Mouse (Mus musculus) lung, postnatal 0 days (tissue): ENCODE results near the gene Stap2. TPM values are rescaled to one million over a fixed set of nuclear protein-coding genes. Genes with fewer than 3 reads are reported as not detected.

Experiments
- ATAC-seq: fragments of 200-750 bp; cut with Nextera tagmentation; 2 replicates; pipeline ENCODE4 v1.8.0; 2017; ENCODE audit warnings: moderate library complexity
- DNase-seq: peaks from one replicate; pipeline ENCODE4 v3.0.0-alpha.2; 2016; ENCODE audit warnings: low spot score
- H3K27ac ChIP-seq: fragments of 300-500 bp; sonication (generic); 2 replicates; pipeline ENCODE4 v1.5.1; 2014; ENCODE audit warnings: antibody characterized with exemption, mild to moderate bottlenecking, low read length, mixed read lengths
- H3K27me3 ChIP-seq: fragments of 300-500 bp; sonication (generic); replicated peaks from 2 replicates; pipeline ENCODE4 v1.6.1; 2014; ENCODE audit warnings: low read length, mixed read lengths; ENCODE audit not compliant: insufficient read depth
- H3K36me3 ChIP-seq: fragments of 300-500 bp; sonication (generic); 2 replicates; pipeline ENCODE4 v1.6.1; 2014; ENCODE audit warnings: low read length, mixed read lengths; ENCODE audit not compliant: insufficient read depth
- H3K4me1 ChIP-seq: fragments of 300-500 bp; sonication (generic); 2 replicates; pipeline ENCODE4 v1.6.1; 2014; ENCODE audit warnings: antibody characterized with exemption, low read depth, low read length, mixed read lengths; ENCODE audit not compliant: insufficient read depth
- H3K4me2 ChIP-seq: fragments of 300-500 bp; sonication (generic); replicated peaks from 2 replicates; pipeline ENCODE4 v1.6.1; 2014; ENCODE audit warnings: low read depth, mild to moderate bottlenecking, low read length, moderate library complexity, mixed read lengths
- H3K4me3 ChIP-seq: fragments of 300-500 bp; sonication (generic); 2 replicates; pipeline ENCODE4 v1.5.1; 2014; ENCODE audit warnings: low read depth, low read length
- H3K9ac ChIP-seq: fragments of 300-500 bp; sonication (generic); replicated peaks from 2 replicates; pipeline ENCODE4 v1.6.1; 2014; ENCODE audit warnings: low read depth, mild to moderate bottlenecking
- H3K9me3 ChIP-seq: fragments of 300-500 bp; sonication (generic); 2 replicates; pipeline ENCODE4 v1.6.1; 2016; ENCODE audit warnings: low read length, mixed read lengths
- CTCF ChIP-seq: IDR thresholded peaks from 2 replicates; pipeline ENCODE4 v1.5.1; 2016; ENCODE audit warnings: antibody characterized with exemption, mild to moderate bottlenecking
- EP300 ChIP-seq: IDR thresholded peaks from 2 replicates; pipeline ENCODE4 v1.6.1; 2016; ENCODE audit warnings: antibody characterized with exemption, mild to moderate bottlenecking, control low read depth
- WGBS: fragments of 180-500 bp; shearing (Covaris S2); extraction: QIAGEN DNeasy Blood & Tissue Kit; methylation state at CpG from one replicate; pipeline ENCODE4 v1.1.7; 2014; 5-methylcytosine and 5-hydroxymethylcytosine counted together
- polyA plus RNA-seq: library from polyadenylated mRNA; unstranded; fragments of >200 nt; fragmentation: Nextera tagmentation; extraction: Ambion mirVana; gene quantifications from 2 replicates; pipeline ENCODE4 v1.2.1, GENCODE M21; 2015

The Stap2 gene
- polyA plus RNA-seq, 1 experiment from 2014 or later, result 49.1 TPM

- DNase-seq (no peak), ATAC-seq (no peak)
- Histone ChIP-seq H3K9me3 (no peaks in the 10 kb centered on the region), H3K4me1 (peaks cover 7% of the 10 kb centered on the region; the same call in 1 of the 2 replicates), H3K27me3 (no peaks in the 10 kb centered on the region), H3K36me3 (0 out of 2 replicates have a peak, but pooled peaks cover 6% of the 10 kb centered on the region), H3K4me3 (no peak overlapping the region), H3K4me2 (no peak overlapping the region), H3K27ac (no peak overlapping the region), H3K9ac (no peak overlapping the region)
- 70% methylated on average over 3 of the region's 3 CpGs for WGBS
- no peak for TF ChIP-seq CTCF
- TF ChIP-seq EP300, result no peak
Observed at GRCm38 (mm10) chr17:56003000-56003399, 2.4 kb downstream of the Stap2 start.

DNA sequence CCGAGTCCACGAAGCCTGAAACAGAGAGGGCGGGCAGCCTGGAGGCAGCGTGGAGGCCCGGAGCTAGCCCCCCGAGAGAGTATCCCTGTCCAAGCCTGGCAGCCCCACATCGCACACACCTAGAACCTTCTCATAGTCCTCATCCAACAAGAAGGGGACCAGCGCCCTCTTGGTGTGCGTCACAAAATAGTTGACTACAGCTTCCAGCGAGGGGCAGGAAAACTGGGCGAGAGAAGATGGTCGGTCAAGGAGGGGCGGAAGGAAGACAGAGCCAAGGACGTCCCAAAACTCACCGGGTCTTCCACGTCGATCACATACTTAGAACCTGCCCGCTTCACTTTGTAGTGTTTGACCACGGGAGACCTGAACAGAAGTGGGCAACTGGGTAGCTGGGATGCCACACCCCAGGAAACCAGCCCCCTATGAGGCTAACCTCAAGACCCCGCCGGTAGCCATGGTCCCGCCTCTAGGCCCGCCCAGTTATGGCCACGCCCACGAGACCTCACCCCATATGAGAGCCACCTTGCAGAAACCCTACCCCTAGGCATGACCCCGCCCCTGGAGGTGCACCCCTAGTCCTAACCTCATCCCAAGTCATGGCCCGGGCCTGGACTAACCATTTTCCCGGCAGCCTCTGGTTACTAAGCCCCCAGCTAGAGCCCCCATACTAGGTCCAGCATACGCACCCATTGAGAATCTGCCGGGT lies 5.4 kb downstream of the Stap2 start:
- no peak for TF ChIP-seq EP300
- TF ChIP-seq CTCF, result 0 out of 2 replicates have a peak, but pooled peaks have one; percentile 7
- 19% methylated on average over 30 of the region's 30 CpGs for WGBS
- Histone ChIP-seq H3K27me3 (no peaks in the 10 kb centered on the region), H3K4me1 (no peaks in the 10 kb centered on the region), H3K4me3 (no peak overlapping the region), H3K36me3 (0 out of 2 replicates have a peak, but pooled peaks cover 6% of the 10 kb centered on the region), H3K9ac (no peak overlapping the region), H3K9me3 (no peaks in the 10 kb centered on the region), H3K4me2 (no peak overlapping the region), H3K27ac (no peak overlapping the region)
- DNase-seq, result no peak
- ATAC-seq, result no peak

GRCm38 (mm10) chr17:55996007-55996406 lies 9.4 kb downstream of the Stap2 start:
- no peaks in the 10 kb centered on the region for H3K9me3 ChIP-seq
- H3K4me2 ChIP-seq, result no peak overlapping the region
- H3K4me3 ChIP-seq, result no peak overlapping the region
- no peaks in the 10 kb centered on the region for H3K27me3 ChIP-seq
- DNase-seq (no peak), ATAC-seq (no peak)
- H3K9ac ChIP-seq, result no peak overlapping the region
- 80% methylated on average over 13 of the region's 15 CpGs for WGBS
- no peak overlapping the region for H3K27ac ChIP-seq
- no peaks in the 10 kb centered on the region for H3K4me1 ChIP-seq
- TF ChIP-seq EP300 (no peak), CTCF (no peak)
- H3K36me3 ChIP-seq, result 0 out of 2 replicates have a peak, but pooled peaks cover 2% of the 10 kb centered on the region

DNA sequence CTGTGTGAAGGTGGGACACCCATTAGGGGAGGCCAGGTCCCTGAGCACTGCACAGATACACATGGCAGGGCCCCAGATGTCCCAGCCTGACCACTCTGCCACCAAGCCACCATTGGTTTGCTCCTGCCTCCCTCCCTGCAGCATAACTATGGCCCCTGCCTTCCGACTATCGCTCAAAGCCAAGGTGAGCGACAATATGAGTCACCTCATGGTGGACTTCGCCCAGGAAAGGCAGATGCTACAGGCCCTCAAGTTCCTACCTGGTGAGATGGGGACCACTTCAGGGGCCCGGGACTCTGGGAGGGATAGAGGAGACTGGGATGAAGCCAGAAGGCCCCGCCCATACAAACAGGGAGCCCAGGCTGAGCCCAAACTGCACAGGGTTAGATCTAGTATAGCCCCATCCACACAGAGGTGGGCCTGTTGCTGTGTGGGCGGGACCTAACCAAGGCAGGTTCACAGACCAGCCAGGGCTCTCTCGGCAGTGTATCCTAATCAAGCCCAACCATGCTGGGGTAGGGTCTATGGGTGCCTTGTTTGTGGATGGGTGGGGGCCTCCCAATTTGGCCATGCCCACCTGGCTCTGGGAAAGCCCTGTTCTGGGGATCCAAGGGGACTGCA lies 15.0 kb downstream of the Stap2 start:
- no peak for DNase-seq
- Histone ChIP-seq H3K4me2 (no peak overlapping the region), H3K36me3 (no peaks in the 10 kb centered on the region), H3K4me3 (no peak overlapping the region), H3K9me3 (no peaks in the 10 kb centered on the region), H3K4me1 (no peaks in the 10 kb centered on the region), H3K27me3 (no peaks in the 10 kb centered on the region), H3K9ac (no peak overlapping the region), H3K27ac (no peak overlapping the region)
- 0 out of 2 replicates have a peak, but pooled peaks have one; percentile 12 for ATAC-seq
- TF ChIP-seq CTCF (no peak), EP300 (no peak)
- WGBS, result 84% methylated on average over 8 of the region's 8 CpGs

DNA sequence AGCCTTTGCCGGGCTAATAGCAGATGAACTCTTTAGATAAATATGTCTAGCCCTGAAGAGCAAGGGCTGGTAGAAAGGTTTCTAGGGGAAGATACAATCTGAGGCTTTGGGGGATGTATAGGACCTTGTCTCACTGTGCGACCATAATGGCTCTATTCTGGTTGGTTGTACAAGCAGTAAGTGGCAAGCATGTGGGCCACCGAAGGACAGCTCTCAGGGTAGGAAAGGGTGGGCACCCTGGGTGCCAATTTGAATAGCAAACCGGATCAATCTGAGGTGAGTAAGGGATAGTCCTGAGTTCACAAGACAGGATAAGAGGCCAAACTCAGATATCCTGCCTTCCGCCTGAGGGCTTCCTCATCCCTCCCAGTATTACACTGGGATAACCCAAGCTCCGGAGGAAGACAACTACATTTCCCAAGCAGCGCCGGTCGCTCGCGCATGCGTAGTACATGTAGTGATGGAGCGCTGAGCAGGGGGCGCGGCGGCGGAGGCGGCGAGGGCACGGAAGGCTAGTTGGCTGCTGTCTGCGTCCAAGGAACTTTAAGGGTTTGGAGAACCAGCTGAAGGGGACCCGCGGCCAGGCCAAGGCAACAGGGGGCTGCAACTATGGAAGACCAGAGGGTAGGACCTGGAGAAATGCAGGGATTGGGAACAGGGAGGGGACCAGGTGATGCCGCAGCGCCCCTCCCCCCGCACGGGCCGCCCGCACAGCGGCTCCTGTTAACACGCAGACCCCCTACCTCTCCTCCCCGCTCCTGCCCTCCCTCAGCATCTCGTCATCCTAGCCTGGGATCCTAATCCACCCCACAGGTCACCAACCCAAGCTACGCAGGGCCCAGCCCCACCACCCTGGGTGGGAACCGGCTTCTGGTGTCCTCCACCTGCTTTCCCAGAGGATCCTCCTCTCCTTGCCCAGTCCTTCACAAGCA lies 19.1 kb downstream of the Stap2 start, which contains the start of gene Fsd1:
TSS of gene Fsd1 (plus strand) at position 480 of the 932 bp plus-strand sequence.
- Histone ChIP-seq H3K4me3 (no peak within 1 kb of the TSS), H3K9ac (no peak within 1 kb of the TSS), H3K27ac (no peak within 1 kb of the TSS), H3K4me2 (no peak within 1 kb of the TSS), H3K36me3 (no peaks in the 10 kb centered on the region), H3K9me3 (no peaks in the 10 kb centered on the region), H3K4me1 (no peaks in the 10 kb centered on the region), H3K27me3 (no peaks in the 10 kb centered on the region)
- no peak for TF ChIP-seq EP300
- TF ChIP-seq CTCF, result no peak
- DNase-seq (peak; percentile 29), ATAC-seq (no peak)
- 14% methylated on average over 27 of the region's 35 CpGs for WGBS

DNA sequence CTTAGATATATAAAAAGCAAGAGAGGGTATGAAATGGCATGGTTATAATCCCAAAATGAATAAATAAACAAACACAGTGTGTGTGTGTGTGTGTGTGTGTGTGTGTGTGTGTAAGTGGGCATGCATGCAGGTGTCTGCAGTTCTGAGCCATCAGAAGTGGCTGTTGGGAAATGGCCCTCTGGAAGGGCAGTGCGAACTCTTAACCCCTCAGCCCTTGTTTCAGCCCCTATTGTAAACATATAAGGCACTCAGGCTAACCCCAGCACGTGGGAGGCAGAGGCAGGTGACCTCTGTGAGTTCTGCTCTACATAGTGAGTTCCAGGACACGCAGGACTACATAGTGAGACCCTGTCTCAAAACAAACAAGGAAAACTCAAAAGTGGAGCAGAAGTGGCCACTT lies 28.1 kb downstream of the Stap2 start:
- ATAC-seq, result peak; percentile 18
- H3K36me3 ChIP-seq, result no peaks in the 10 kb centered on the region
- no peaks in the 10 kb centered on the region for H3K4me1 ChIP-seq
- H3K27ac ChIP-seq, result no peak overlapping the region
- H3K27me3 ChIP-seq, result no peaks in the 10 kb centered on the region
- DNase-seq, result no peak
- H3K9ac ChIP-seq, result no peak overlapping the region
- 25% methylated on average over 3 of the region's 3 CpGs for WGBS
- TF ChIP-seq CTCF (no peak), EP300 (no peak)
- no peak overlapping the region for H3K4me3 ChIP-seq
- H3K9me3 ChIP-seq, result no peaks in the 10 kb centered on the region
- no peak overlapping the region for H3K4me2 ChIP-seq
